Mouse (Mus musculus) megakaryocyte-erythroid progenitor cell, adult 5-6 weeks (primary cell): ENCODE data around the gene Dnajc30. TPM values are rescaled to one million over a fixed set of nuclear protein-coding genes. Genes with fewer than 3 reads are reported as not detected.

ENCODE experiments used
- ATAC-seq: replicated peaks from 2 replicates; pipeline ENCODE4 v1.8.0; 2016; ENCODE audit warnings: mild to moderate bottlenecking, inconsistent platforms; ENCODE audit not compliant: severe bottlenecking, poor library complexity, low FRiP score, low TSS enrichment
- total RNA-seq, 2 experiments: library from RNA; stranded (forward) in 1 of 2; stranded (reverse) in 1 of 2; fragments of 200-1000, 215-1000 nt in 1 of 2; fragments of >200 nt in 1 of 2; fragmentation: Nextera tagmentation in 1 of 2; gene quantifications; 2 replicates each; pipeline ENCODE4 v1.2.3; 2014 to 2017

Dnajc30 gene
- total RNA-seq, 2 experiments from 2014 or later = 9.2 to 15.7 TPM

DNA sequence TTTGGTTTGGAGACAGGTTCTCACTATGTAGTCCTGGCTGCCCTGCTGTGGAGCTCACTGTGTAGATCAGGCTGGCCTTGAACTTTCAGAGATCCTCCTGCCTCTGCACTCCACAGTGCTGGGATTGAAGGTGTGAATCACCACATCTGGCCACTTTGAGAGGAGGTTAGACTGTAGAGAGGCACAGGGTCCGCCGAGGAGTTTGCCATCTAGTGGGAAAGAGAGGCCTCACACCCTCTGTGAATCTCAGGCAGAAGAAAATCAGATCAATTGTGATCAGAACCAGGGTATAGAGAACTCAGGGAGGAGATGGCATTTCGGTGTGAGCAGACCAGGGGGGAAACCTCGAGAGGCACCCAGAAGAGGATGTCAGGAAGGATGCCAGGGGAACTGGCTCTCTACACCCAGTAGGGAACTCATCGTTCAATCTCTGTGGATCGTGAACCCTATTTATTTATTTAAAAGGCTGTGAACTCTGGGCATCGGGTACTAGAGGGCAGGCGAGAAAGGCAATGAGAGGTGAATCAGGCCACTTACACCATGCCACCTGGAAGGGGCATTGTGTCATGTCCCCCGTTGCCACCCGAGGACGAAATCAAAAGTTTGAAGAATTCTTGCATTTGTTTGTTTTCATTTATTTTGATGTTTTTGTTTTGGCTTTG lies 40.1 kb downstream of the Dnajc30 start:
- no peak for ATAC-seq

DNA sequence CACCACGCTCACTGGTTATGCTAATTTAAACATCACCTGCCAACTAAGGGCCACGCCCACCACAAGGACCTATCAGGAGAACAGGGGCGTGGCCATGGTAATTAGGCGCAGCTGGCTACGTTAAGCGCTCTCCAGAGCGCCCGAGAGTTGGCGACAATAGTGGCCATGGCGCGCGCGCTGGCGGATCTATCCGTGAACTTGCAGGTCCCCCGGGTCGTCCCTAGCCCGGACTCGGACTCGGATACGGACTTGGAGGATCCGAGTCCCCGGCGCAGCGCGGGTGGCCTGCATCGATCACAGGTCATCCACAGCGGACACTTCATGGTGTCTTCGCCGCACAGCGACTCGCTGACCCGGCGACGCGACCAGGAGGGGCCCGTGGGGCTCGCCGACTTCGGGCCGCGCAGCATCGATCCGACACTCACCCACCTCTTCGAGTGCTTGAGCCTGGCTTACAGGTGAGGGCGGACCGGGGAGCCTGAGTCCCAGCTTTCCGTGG lies 42.8 kb downstream of the Dnajc30 start:
- peak; percentile 96 for ATAC-seq

DNA sequence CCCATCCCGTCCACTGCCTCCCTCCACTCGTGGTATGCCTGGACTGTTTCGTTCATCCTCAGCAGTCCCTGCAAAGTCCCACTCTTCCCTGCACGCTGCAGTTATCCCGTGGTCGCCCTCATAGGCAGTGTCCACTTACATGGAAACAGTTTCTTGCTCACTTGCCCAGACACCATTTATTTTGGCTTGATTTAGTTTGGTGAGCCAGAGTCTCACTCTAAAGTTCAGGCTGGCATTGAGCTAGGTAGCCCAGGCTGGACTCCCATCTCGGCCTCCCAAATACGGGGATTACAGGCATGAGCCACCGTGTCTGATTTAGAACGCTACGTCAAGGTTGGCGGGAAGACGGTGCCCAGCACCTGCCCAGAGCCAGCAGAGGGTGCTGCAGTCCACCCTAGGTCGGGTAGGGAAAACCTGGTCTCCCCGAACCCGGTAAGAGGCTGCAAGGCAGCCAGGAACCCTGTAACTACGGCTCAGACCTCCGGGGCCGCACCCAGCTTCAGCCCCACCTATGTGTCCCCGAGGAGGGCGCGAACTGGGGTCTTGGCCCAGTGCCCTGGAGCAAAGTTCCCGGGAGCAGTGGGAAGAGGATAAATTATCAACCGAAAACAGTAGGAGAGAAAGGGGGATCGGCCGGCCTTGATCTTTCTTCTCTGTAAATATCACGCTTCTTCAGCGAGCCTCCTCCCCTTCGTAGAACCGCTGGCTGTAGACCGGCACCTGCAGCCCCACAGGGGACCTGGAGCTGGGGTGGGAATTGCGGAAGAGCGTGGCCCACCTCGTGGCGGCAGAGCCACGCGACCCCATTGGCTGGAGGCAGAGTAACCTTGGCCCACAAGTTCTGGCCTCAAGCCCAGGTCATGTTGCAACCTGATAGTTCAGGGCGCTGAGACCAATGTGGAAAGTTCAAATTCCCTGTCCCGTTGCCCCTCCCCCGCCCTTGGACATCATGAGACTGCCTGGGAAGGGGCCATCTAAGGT lies 43.8 kb downstream of the Dnajc30 start:
- ATAC-seq = 0 out of 2 replicates have a peak, but pooled peaks have one; percentile 16

DNA sequence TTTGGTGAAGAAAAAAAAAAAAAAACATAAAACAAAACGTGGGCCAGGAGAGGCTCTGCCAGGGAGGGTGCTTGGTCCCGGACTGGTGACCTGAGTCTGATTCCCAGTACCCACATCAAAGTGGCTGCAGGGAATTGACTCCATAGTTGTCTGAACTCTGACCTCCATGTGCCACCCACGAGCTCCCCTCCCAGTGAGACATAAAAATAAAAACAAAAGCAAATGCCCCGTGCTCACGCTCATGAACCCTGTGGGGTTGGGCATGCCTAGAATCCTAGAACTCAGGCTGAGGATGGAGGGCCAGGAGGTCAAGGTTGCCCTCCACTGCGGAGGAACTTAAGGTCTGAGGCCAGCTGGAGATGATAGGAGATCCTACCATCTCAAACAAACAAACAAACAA lies 45.0 kb downstream of the Dnajc30 start:
- no peak for ATAC-seq

DNA sequence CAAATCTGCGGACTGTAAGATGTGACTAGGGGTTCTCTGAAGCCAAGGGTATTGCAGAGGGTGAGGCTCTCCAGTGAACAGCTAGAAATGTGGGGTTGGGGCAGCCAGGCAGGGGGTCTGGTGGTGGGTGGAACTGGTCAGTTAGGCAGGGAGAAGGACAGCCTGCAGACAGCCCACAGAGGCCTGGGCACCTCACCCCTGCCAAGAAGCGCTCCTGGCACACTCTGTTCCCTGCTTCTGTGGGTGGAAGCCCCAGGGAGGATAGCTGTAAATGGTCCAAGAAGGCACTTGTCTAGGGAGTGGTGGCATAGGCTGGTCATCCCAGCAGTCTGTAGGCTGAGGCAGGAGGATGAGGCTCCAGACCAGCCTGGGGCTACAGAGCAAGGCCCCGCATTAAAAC lies 45.4 kb downstream of the Dnajc30 start:
- no peak for ATAC-seq

DNA sequence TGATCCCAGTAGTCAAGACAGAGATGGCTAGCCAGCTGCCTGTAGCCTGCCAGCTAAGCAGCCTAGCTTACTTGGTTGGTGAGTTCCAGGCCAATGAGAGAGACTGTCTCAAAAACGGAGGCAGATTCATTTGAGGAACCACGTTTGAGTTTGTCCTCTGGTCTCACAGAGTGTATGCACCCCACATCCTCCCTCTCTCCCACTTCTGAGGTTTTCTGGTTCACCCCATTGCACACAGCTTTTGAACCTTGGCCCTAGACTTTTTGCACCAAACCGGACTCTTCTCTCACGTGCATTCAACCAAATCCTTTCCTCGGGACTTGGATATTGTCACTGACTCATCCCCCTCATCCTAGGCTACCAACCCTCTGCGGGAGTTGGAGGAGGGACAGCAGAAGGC lies 46.0 kb downstream of the Dnajc30 start:
- no peak for ATAC-seq

DNA sequence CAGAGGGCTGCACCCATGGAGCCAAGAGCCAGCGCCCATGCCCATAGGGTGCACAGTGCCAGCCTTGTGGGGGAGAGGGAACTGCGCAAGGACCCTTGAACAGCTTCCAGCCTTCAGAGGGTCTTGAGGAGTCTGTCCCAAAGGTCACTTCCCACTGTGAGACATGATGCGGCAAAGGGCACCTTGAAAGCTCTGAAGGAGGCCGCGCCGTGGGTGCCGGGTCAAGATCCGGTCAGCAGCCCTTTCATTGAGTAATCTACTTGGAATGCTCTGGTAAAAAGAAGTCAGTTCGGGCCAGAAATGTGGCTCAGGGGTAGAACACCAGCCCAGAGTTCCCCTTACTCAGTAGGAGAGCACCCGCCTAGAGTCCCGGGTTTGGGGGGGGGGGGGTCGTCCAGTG lies 49.8 kb downstream of the Dnajc30 start:
- ATAC-seq = no peak

DNA sequence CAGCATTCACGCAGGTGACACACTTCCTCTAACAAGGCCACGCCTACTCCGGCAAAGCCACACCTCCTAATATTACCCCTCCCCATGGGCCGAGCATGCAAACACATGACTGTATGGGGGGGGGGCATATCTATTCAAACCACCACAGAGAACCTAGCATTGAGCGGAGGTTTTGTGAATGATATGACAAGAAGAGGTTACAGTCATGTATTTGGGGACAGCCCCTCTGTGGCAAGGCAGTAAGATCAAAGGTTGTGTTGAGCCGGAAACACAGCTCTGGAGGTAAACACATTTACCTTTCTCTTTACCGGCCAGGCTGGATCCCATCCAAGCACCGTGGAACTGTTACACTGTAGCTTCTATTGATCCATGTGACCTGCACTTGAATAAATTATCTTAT lies 51.2 kb downstream of the Dnajc30 start:
- no peak for ATAC-seq

Other genes with a start within 250 kb of the Dnajc30 start
- gene Tmem270, start 157.5 kb upstream of the Dnajc30 start, total RNA-seq (2014; fragmentation: Nextera tagmentation) = not detected in 2 replicates
- gene Tmem270, start 157.5 kb upstream of the Dnajc30 start, total RNA-seq (2017) = not detected in 2 replicates
- gene Cldn13, start 148.7 kb upstream of the Dnajc30 start, total RNA-seq (2014; fragmentation: Nextera tagmentation) = 177 and 197 TPM in 2 replicates
- gene Cldn13, start 148.7 kb upstream of the Dnajc30 start, total RNA-seq (2017) = 55.6 and 123 TPM in 2 replicates
- 9.9 and 12.8 TPM in 2 replicates for gene Mettl27, start 131.8 kb upstream of the Dnajc30 start, total RNA-seq (2014; fragmentation: Nextera tagmentation)
- gene Mettl27, start 131.8 kb upstream of the Dnajc30 start, total RNA-seq (2017) = 6.5 and 18.5 TPM in 2 replicates
- gene Cldn4, start 117.3 kb upstream of the Dnajc30 start, total RNA-seq (2014; fragmentation: Nextera tagmentation) = not detected in 2 replicates
- gene Cldn4, start 117.3 kb upstream of the Dnajc30 start, total RNA-seq (2017) = not detected in 2 replicates
- gene Cldn3, start 78.0 kb upstream of the Dnajc30 start, total RNA-seq (2014; fragmentation: Nextera tagmentation) = not detected in 2 replicates
- not detected in 2 replicates for gene Cldn3, start 78.0 kb upstream of the Dnajc30 start, total RNA-seq (2017)
- 55.8 and 82.2 TPM in 2 replicates for gene Abhd11, start 55.0 kb upstream of the Dnajc30 start, total RNA-seq (2014; fragmentation: Nextera tagmentation)
- gene Abhd11, start 55.0 kb upstream of the Dnajc30 start, total RNA-seq (2017) = 36.9 and 46.7 TPM in 2 replicates
- 0.17 and 0.98 TPM in 2 replicates for gene Stx1a, start 40.7 kb upstream of the Dnajc30 start, total RNA-seq (2014; fragmentation: Nextera tagmentation)
- not detected in 2 replicates for gene Stx1a, start 40.7 kb upstream of the Dnajc30 start, total RNA-seq (2017)
- 93.5 and 138 TPM in 2 replicates for gene Bud23, start 757 bp downstream of the Dnajc30 start, total RNA-seq (2014; fragmentation: Nextera tagmentation)
- 68.0 and 104 TPM in 2 replicates for gene Bud23, start 757 bp downstream of the Dnajc30 start, total RNA-seq (2017)
- gene Vps37d, start 14.1 kb downstream of the Dnajc30 start, total RNA-seq (2014; fragmentation: Nextera tagmentation) = not detected in 2 replicates
- gene Vps37d, start 14.1 kb downstream of the Dnajc30 start, total RNA-seq (2017) = 0.38 TPM in 1 of 2 replicates, not detected in the other
- not detected in 2 replicates for gene Mlxipl, start 25.7 kb downstream of the Dnajc30 start, total RNA-seq (2014; fragmentation: Nextera tagmentation)
- gene Mlxipl, start 25.7 kb downstream of the Dnajc30 start, total RNA-seq (2017) = not detected in 2 replicates
- gene Tbl2, start 85.5 kb downstream of the Dnajc30 start, total RNA-seq (2014; fragmentation: Nextera tagmentation) = 11.6 and 13.3 TPM in 2 replicates
- gene Tbl2, start 85.5 kb downstream of the Dnajc30 start, total RNA-seq (2017) = 19.8 and 20.4 TPM in 2 replicates
- 37.2 and 48.3 TPM in 2 replicates for gene Bcl7b, start 104.1 kb downstream of the Dnajc30 start, total RNA-seq (2014; fragmentation: Nextera tagmentation)
- 25.1 and 33.3 TPM in 2 replicates for gene Bcl7b, start 104.1 kb downstream of the Dnajc30 start, total RNA-seq (2017)
- 128 and 135 TPM in 2 replicates for gene Baz1b, start 123.1 kb downstream of the Dnajc30 start, total RNA-seq (2014; fragmentation: Nextera tagmentation)
- 154 and 160 TPM in 2 replicates for gene Baz1b, start 123.1 kb downstream of the Dnajc30 start, total RNA-seq (2017)
- gene Fzd9, start 187.0 kb downstream of the Dnajc30 start, total RNA-seq (2014; fragmentation: Nextera tagmentation) = 0.30 and 0.37 TPM in 2 replicates
- gene Fzd9, start 187.0 kb downstream of the Dnajc30 start, total RNA-seq (2017) = 0.38 TPM in 1 of 2 replicates, not detected in the other